Mouse (Mus musculus) left cerebral cortex, postnatal 14 days (tissue): ENCODE measurements around the gene Foxred2. TPM values are rescaled to one million over a fixed set of nuclear protein-coding genes. Genes with fewer than 3 reads are reported as not detected.

ENCODE experiments used
- DNase-seq, 2 experiments: peaks; one replicate each; pipeline ENCODE4 v3.0.0; 2021 to 2022; ENCODE audit warnings: low spot score in 2 of 2, mixed read lengths in 1 of 2
- intact Hi-C: fragments of 180-260 bp; cut with DNase I; formaldehyde crosslinking; loops from one replicate; pipeline ENCODE4 v1.15.1; 2025
- total RNA-seq, 2 experiments: library from RNA; stranded (reverse); gene quantifications; 2 replicates each; pipeline ENCODE4 v1.2.3; 2021

Gene Foxred2
- total RNA-seq, 2 experiments from 2014 or later = 13.2 to 13.7 TPM

DNA sequence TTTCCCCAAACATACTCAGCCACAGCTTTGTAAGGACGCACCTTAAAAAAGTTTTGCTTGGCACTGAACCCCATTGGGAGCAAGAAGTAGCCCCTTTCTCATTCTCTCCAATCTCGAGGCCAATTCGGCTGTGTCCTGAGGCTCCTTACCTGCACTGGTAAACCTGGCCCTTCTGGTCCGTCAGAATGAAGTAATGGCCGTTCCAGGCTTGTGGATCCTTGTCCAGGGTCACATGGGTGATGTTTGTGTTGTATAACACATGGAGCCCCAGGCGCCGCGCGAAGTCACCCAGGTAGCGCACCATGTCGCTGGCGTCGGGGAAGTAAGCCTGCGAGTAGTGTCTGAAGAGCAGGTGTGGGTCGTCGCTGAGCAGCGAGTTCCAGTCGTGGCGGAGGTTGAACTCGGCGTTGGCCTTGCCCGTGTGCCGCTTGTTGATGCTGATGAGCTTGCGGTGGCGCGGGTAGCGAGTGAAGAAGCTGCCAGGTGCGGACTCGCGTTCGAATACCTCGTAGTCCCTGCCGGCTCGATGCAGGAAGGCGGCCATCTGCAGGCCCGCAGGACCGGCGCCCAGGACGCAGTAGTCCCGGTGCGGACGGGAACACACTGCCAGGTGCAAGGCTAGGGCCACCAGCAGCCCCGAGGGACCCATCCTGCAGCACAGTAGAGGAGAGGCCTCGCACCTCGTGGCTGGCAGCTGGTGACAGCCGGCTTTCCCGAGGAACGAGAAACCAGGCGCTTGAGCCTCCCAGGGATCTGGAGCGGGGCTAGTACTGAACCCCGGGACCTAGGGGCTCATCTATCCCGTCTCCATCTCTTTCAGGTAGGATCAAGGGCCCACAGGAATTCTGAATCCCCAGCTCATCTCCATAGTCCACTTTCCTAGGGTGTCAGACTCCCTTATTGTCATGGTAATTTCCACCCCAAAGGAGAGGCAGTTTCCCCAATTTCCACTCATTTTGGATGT lies 800 bp downstream of the Foxred2 start:
- no peak for DNase-seq
- intact Hi-C loops = no loop called here

DNA sequence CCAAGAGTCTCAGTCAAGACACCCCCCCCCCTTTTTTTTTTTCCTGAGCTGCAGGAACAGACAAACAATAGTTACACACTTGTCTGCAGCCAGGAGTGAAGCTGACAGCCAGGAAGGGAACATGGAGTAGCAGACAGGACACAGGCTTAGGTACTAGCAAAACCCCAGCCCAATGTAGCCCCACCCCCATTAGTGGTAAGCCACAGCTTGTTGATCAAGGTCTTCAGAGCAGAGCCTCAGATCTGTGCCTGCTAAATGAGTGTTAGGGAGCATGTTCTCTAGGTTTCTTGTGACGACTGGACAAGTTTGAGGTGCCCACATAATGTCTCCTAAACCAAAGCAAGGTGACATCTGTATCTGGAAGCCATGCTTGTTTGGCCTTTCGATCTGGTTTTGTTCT lies 2.2 kb downstream of the Foxred2 start:
- DNase-seq = no peak
- intact Hi-C loops = no loop called here

DNA sequence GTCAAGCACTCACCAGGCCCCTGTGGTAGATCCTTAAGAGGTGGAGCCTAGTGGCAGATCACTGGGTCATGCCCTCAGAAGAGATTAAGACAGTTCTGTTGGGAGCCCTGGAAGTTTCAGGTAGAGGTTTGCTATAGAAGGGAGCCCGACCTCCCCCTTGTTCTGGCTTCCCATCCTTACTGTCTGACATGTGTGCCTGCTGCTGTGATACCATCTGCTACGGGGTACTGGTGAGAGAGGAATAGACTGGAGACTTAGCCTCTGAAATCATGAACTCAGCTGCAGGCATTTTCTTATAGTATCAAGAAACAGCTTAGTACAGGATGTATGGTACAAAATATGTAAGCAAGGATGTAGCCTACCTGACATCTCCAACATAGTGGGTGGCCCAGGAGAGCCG lies 3.6 kb downstream of the Foxred2 start:
- intact Hi-C loops = no loop called here

DNA sequence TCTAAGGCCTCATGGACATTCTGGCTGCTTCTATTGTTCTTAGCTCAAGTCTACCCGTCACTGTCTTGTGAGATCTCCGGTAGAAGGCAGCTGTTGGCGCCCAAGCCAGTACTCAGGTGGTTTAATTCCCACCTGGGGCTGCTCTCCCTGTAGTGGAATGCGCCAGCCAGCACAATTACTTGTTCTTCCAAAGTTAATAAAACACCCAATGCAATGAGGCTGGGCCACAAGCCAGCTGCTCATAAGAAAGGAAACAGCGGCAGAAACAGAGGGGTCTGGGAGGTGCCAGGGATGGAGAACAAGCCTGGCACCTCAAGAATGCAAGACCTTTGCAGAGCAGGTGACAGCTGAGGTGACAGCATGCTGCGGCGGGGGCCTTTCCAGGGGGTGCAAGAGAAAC lies 7.5 kb downstream of the Foxred2 start:
- DNase-seq = no peak
- intact Hi-C loops = no loop called here

More for the DNA sequence above, 3.6 kb downstream of the Foxred2 start:
- no peak for DNase-seq

DNA sequence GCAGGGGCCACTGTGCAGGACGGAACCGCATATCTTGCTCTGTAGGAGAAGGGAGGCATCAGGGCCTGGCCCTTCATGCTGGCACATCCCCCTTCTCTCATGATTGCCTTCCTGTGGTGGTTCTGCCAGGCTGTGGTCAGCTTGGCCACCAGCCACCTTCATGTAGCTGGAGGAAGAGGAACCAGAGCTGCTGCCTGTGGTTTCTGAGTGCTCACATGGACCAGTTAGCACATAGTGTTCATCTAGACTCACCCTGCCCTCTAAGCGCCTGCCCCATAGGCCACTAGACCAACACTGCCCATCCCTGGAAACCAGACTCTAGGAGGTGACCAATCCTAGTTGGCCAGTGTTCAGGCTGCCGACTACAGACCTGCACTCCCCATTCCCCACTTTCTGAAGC lies 10.8 kb downstream of the Foxred2 start:
- DNase-seq = peak in 1 of 2 experiments; percentile 45
- intact Hi-C loops = no loop called here

DNA sequence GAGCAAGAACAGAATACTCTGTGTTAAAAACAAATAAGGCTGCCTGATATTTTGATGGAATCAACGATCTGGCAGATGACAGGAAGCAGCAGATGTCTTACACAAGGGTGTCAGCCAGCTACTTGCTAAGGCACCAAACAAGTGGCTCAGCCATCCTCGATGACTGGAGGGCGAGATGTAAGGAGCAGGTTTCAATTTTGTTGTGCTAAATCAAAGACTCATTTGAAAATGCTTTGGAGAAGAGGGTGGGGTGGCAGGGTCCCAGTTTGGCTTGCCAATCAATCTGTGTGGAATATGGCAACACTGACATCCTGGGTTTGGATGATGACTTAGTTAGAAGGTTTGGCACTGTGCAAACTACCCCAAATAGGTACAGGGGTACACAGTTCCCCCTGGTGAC lies 15.0 kb downstream of the Foxred2 start:
- intact Hi-C loops = no loop called here

DNA sequence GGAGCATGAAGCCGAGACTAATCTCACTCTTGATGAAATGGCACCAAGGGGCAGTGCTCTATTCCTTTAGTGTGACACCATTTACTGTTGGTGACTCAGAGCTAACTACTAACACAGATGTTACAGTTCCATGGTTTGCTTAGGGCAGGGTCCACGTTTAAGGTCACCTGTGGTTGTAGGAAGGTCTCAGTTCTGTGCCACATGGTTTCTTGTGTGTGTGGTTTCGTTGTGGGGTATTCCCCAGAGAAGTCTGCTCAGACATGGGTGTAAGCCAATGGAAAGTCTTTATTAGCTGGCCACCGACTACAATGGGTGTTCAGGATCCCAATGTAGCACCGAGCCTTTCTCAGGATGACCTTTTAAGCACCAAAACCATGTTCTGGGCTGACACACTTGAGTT lies 18.0 kb downstream of the Foxred2 start:
- DNase-seq = no peak
- intact Hi-C loops = no loop called here

More for the DNA sequence above, 15.0 kb downstream of the Foxred2 start:
- no peak for DNase-seq

DNA sequence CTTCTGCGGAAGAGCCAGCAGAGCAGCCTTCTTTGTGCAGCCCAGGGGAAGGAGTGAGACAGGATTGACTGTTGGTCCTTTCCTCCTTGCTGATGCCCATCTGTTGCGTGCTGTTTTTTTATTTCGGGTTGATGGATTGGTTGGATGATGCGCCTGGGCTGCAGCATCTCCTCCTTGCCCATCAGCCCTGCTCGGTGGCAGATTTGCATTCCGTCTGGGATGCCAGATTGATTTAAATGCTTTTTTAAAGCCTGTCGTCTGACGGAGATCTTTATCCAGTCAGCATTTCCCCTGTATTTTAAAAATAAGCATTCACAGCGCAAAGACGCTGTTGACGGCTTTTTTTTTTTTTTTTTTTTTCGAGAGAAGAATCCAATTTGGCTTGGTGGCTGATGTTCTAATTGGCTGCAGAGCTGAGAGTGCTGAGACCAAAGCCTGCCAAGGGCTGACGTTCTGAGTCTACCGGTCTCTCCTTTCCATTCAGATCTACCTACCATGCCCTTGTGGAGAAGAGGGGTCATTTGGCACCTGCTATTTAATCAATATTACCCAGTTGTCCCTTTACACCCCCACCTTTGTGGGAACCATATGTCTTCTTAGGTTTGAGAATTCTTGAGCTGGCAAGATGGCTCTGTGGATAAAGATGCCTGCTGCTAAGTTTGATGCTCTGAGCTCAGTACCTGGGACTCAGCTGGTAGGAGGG lies 20.7 kb downstream of the Foxred2 start:
- DNase-seq = peak; percentile 63 to 69
- intact Hi-C loops = no loop called here

DNA sequence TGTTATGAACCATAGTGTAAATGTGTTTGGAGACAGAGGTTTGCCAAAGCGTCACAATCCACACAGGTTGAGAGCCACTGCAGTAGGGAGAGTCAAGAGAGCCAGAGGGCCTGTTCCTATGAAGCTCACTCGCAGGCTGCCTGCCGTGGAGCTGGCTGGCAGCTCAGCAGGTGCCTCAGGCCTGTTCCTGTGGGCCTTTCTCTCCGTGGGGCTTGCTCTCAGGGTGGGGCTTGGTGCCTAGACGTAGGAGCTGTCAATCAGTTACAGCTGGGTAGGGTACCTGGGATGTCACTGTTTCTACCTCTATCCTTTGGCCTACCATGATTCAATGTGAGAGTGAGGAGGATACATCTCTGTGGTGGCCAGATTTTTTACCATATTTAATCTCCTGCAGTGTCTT lies 21.6 kb downstream of the Foxred2 start:
- intact Hi-C loops = loop anchor here (5.0 kb wide), 1 partner anchor 37 kb away; the partner anchor contains the start of gene Eif3d

DNA sequence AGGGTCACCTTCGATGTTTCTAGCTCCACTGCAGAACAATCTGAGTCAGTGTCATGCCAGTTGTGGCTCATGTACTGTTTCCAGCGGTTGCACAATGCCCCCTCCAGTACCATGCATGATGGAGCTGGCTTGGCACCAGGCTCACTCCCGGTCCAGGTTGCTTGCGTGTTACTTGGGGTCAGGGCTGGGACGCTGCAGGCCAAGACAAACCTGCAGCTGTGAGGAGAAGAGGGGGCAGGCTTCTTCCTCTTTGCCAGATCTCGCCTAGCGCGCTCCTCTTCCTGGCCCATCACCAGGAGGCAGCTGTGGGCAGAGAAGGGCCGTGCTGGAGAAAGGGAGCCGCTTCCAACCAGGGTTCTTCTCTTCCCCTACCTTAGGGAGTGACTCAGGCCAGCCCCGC lies 22.2 kb downstream of the Foxred2 start:
- no peak for DNase-seq
- intact Hi-C loops = loop anchor here (5.0 kb wide), 1 partner anchor 38 kb away; the partner anchor contains the start of gene Eif3d

More for the DNA sequence above, 21.6 kb downstream of the Foxred2 start:
- DNase-seq = no peak

DNA sequence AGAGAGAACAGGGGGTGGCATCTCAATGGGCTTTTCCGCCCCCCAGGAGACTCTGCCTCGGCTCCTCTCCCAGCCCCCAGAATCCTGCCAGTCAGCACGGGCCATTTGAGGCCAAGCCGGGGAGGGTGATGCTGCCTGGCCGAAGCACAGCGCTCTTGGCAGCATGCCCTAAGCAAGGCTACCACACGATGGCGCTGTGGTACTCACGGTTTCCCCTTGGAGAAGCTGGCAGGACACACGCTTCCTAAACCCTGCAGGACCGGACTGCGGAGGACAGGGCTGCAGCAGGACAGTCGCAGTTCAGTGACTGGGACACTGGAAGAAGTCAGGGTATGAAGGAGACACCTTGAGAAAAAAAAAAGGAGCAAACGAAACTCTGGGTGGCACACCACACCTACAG lies 22.8 kb downstream of the Foxred2 start:
- DNase-seq = peak; percentile 99 to 100
- intact Hi-C loops = loop anchor here (5.0 kb wide), 1 partner anchor 39 kb away; the partner anchor contains the start of gene Eif3d

DNA sequence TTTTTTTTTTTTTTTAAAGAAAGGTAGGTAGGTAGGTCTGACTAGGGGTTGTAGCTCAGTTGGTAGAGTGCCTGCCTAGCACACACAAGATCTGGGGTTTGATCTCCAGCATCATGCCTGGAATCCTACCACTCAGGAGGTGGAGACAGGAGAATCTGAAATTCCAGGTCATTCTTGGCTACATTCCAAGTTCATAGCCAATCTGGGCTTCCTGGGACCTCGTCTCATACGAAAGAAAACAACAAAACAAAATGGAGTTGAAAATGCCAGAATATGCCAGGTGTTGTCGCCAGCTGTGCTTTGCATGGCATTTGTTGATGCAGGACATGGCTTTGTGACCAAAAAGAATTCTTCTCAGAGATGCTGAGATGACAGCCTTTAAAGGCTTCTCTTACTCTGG lies 23.3 kb downstream of the Foxred2 start:
- DNase-seq = no peak
- intact Hi-C loops = loop anchor here (5.0 kb wide), 1 partner anchor 39 kb away; the partner anchor contains the start of gene Eif3d

DNA sequence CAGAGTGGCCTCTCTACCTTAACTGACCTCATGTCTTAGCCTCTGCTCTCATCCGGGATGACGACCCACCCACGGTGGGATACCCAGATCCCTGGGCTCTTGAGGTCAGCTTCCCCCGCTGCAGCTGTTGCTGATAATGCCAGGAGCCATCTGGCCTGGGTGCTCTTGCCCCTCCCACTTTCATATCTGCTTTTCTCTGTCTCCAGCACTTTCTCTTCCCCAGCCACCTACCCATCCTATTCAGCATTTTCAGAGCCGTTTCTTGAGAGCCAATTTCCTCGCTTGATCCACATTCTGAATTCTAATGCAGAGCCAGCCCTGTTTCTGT lies 24.9 kb downstream of the Foxred2 start:
- no peak for DNase-seq
- intact Hi-C loops = loop anchor here (5.0 kb wide), 1 partner anchor 41 kb away; the partner anchor contains the start of gene Eif3d

DNA sequence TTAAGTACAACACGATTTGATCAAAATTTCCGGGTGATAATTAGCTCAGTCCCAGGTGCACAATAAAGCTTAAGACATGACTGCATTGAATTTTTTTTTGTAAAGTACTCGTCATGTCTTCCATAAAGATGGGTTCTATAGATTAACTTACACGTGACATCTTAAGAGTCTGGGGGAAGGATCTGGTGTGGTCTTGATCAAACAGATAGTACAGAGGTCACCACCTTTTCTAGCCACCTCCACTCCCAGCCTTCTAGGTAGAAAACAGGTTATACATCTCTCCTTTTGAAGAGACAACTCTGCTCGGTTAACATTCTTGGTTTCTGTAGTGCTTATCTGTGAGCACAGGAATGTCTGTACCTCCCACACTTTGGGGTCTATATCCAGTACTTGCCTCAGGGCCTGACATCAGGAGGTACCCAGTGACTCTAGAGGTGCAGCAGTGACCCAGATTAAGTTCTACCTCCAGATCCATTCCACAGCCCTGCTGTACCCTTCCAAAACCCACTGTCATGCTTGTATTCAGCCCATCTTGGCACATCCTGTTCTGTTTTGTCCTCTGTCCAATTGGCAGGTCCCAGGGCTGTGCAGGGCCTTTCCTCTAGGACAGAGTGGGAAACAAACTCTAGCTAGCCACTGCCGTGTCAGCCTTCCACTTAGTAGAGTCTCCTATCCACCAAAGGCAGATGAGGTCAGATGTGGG lies 25.4 kb downstream of the Foxred2 start:
- intact Hi-C loops = loop anchor here (5.0 kb wide), 1 partner anchor 41 kb away; the partner anchor contains the start of gene Eif3d
- DNase-seq = no peak

DNA sequence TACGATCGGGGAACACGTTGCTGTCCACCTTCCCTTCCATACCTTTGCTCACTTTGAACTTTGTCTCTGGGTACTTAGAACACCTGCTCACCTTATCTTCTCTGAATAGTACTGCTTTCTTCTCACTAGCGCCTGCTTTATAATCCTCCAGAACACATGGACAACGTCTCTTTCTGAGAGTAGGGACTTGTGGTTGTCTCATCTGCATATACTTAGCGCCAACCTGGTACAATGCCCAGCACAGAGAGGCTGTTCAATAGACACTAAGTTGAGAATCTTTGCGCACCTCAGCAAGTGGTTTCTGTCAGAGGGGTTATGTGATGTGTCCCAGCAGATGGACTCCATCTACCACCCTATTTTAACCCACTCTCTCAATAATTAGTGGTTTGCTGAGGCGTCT lies 26.7 kb downstream of the Foxred2 start:
- DNase-seq = no peak
- intact Hi-C loops = loop anchor here (5.0 kb wide), 1 partner anchor 42 kb away; the partner anchor contains the start of gene Eif3d

DNA sequence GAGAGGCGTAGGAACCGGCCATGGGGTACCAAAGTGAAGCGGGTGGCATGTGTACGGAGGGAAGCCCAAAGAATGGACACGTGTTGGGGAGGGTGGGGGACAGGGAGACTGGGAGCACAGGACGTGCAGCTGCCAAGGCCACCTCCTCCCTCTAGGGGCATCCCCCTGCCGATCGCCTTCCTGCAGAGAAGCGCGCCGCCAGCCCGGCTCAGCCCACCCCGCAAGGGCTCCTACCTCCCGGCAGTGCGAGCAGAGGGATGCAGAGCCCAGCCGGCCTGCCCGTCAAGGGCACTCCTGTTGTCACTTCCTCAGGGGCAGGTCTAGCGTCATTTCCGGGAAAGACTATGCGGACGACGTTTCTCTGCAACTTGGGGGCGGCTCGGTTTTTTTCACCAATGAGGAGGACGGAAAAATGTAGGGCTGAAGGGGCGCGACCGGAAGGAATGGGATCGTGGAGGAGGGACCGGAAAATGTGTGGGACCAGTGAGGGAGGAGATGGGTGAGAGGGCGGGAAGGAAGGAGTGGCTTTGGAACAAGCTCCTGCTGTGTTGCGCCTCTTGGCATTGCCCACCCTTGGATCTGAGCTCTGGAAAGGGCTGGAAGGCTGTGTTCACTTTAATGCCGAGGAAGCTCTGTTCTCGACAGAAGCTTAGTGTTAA lies 27.7 kb downstream of the Foxred2 start, which contains the start of gene Txn2:
Gene Txn2 (minus strand): TSS at position 334 of the 659 bp plus-strand sequence.
- intact Hi-C loops = no loop called here

DNA sequence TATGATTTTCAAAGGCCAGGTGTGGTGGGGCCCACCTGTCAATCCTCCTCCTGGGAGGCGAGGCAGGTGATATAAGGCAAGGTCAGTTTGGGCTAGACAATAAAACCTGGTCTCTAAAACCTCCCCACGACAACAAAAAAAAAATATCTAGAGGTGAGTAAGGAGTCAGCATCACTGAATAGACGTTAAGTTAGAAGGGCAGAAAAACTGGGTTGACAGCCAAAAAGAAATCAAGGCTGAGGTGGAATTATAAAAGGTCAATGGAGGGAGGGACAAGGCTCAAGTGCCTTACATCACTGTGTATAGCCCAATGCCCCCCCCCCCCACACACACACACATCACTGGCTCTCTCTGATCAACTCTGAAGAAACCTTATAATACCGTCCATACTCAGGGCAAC lies 28.4 kb downstream of the Foxred2 start:
- intact Hi-C loops = no loop called here

More for the DNA sequence above, 27.7 kb downstream of the Foxred2 start, which contains the start of gene Txn2:
- DNase-seq = peak; percentile 97 to 99

DNA sequence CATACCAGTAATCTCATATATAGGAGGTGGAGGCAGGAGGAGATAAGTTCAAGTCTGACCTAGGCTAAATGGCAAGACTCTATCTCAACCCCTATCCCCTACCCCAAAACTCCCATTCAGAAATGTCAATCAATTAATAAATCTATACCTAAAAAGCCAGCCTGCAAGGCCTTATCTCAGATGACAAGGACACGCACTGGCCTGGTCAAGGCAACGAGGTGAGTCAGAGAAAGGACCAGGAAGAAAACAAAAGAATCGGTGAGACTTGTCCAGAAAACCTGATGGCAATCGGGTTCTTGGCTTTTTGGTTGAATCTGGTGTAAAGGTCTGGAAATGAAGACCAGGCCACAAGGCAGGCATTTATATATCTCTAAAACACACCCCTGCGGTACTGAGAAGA lies 29.6 kb downstream of the Foxred2 start:
- intact Hi-C loops = no loop called here
- DNase-seq = no peak

More for the DNA sequence above, 28.4 kb downstream of the Foxred2 start:
- DNase-seq = no peak

DNA sequence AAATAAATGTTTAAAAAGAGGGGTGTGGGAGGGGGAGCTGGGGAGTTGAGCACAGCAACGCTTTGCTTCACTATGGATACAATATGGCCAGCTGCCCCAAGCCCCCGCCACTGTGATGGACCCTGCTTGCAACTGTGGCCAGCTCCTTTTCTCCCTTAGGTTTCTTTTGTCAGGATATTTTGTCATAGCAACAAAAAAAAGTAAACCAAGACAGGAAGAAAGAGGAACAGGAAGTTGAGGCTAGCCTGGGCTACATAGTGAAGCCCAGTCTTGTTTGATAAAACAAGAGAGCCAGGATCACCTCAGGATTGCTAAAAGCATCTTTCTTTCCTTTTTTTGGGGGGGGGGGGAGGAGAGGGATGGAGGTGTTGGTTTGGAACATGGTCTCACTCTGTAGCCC lies 31.3 kb downstream of the Foxred2 start:
- intact Hi-C loops = no loop called here
- DNase-seq = no peak
